Mouse (Mus musculus) hindbrain, embryonic 15.5 days (tissue): ENCODE results near the gene Atf7ip. TPM values are rescaled to one million over a fixed set of nuclear protein-coding genes. Genes with fewer than 3 reads are reported as not detected.

Experiments used
- ATAC-seq: fragments of 200-750 bp; cut with Nextera tagmentation; 2 replicates; pipeline ENCODE4 v1.8.0; 2017; ENCODE audit warnings: low read depth, moderate number of reproducible peaks, moderate TSS enrichment; ENCODE audit not compliant: low FRiP score
- H3K27ac ChIP-seq: fragments of 300-500 bp; sonication (generic); replicated peaks from 2 replicates; pipeline ENCODE4 v1.5.1; 2015; ENCODE audit warnings: mild to moderate bottlenecking, inconsistent platforms
- H3K27me3 ChIP-seq: fragments of 300-500 bp; sonication (generic); 2 replicates; pipeline ENCODE4 v1.6.1; 2015; ENCODE audit warnings: control low read depth, inconsistent platforms
- H3K36me3 ChIP-seq: fragments of 300-500 bp; sonication (generic); 2 replicates; pipeline ENCODE4 v1.6.1; 2015; ENCODE audit warnings: control low read depth, inconsistent platforms
- H3K4me1 ChIP-seq: fragments of 300-500 bp; sonication (generic); replicated peaks from 2 replicates; pipeline ENCODE4 v1.6.1; 2015; ENCODE audit warnings: control low read depth, inconsistent platforms
- H3K4me2 ChIP-seq: fragments of 300-500 bp; sonication (generic); 2 replicates; pipeline ENCODE4 v1.6.1; 2015; ENCODE audit warnings: moderate library complexity, mild to moderate bottlenecking, inconsistent platforms
- H3K4me3 ChIP-seq: fragments of 300-500 bp; sonication (generic); 2 replicates; pipeline ENCODE4 v1.5.1; 2015; ENCODE audit warnings: mild to moderate bottlenecking, inconsistent platforms
- H3K9ac ChIP-seq: fragments of 300-500 bp; sonication (generic); 2 replicates; pipeline ENCODE4 v1.6.1; 2015; ENCODE audit warnings: inconsistent platforms
- H3K9me3 ChIP-seq: fragments of 300-500 bp; sonication (generic); 2 replicates; pipeline ENCODE4 v1.6.1; 2016; ENCODE audit warnings: control low read depth, inconsistent platforms
- WGBS: fragments of 180-500 bp; shearing (Covaris S2); methylation state at CpG from one replicate; pipeline ENCODE4 v1.1.7; 2015; 5-methylcytosine and 5-hydroxymethylcytosine counted together
- polyA plus RNA-seq: library from polyadenylated mRNA; unstranded; fragments of >200 nt; fragmentation: Nextera tagmentation; extraction: Ambion mirVana; gene quantifications from 2 replicates; pipeline ENCODE4 v1.2.1, GENCODE M21; 2015

Gene Atf7ip
- polyA plus RNA-seq, 1 experiment from 2014 or later: 36.1 TPM

DNA sequence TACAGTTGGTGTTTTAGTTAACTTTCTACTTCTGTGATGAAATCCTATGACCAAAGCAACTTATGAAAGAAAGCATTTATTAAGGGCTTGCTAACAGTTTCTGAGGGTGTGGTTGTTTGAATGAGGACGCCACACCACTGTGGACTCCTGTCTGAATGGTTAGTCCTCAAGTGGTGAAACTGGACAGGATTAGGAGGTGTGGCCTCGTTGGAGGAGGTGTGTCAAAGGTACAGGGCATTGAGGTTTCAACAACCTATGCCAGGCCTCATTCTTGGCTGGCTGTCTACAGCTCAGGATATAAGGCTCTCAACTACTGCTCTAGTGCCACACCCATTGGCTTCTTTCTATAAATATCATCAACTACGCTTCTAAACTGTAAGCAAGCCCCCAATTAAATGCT lies 6.4 kb downstream of the Atf7ip start:
- H3K36me3 ChIP-seq: no peaks in the 10 kb centered on the region
- H3K4me2 ChIP-seq: no peak overlapping the region
- no peaks in the 10 kb centered on the region for H3K4me1 ChIP-seq
- H3K9ac ChIP-seq: no peak overlapping the region
- ATAC-seq: no peak
- WGBS: 88% methylated on average over 3 of the region's 3 CpGs
- no peaks in the 10 kb centered on the region for H3K27me3 ChIP-seq
- no peak overlapping the region for H3K27ac ChIP-seq
- H3K9me3 ChIP-seq: 0 out of 2 replicates have a peak, but pooled peaks cover 4% of the 10 kb centered on the region
- H3K4me3 ChIP-seq: no peak overlapping the region

DNA sequence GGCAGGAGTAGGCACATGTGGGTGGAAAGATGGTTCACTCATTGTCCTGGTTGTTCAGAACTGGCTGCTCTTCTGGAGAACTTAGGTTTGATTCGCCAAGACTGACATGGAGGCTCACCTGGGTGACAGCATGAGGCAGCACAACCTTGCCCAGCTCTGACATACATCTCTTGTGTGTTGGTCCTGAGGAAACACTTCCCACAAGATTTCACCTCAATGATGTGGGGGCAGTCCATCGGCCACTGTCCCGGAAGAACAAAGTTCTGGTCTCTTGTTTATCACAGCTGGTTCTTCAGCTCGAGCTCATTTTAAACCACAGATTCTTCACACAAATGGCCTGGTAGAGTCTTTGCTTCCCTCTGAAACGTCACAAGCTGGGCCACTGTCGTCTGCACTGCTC lies 10.7 kb downstream of the Atf7ip start:
- Histone ChIP-seq H3K27ac (no peak overlapping the region), H3K36me3 (no peaks in the 10 kb centered on the region), H3K9ac (no peak overlapping the region), H3K4me2 (no peak overlapping the region), H3K4me1 (peaks cover 8% of the 10 kb centered on the region), H3K9me3 (0 out of 2 replicates have a peak, but pooled peaks cover 4% of the 10 kb centered on the region), H3K4me3 (no peak overlapping the region), H3K27me3 (no peaks in the 10 kb centered on the region)
- 95% methylated on average over 6 of the region's 6 CpGs for WGBS
- ATAC-seq: no peak

DNA sequence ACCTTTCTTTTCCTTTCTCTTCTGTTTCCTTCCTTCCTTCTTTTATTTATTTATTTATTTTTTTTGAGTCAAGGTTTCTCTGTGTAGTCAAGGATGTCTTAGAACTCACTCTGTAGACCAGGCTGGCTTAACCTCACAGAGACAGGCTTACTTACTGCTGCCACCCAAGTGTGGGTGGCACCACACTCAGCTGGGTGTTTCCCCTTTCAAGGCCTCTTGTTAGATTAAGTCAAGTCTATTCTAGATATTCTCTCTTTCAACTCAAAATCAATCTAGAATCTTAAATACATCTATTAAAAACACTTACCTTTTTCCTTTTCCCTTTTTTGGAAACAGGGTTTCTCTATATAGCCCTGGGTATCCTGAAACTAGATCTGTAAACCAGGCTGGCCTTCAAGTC lies 11.3 kb downstream of the Atf7ip start:
- no peak overlapping the region for H3K4me3 ChIP-seq

DNA sequence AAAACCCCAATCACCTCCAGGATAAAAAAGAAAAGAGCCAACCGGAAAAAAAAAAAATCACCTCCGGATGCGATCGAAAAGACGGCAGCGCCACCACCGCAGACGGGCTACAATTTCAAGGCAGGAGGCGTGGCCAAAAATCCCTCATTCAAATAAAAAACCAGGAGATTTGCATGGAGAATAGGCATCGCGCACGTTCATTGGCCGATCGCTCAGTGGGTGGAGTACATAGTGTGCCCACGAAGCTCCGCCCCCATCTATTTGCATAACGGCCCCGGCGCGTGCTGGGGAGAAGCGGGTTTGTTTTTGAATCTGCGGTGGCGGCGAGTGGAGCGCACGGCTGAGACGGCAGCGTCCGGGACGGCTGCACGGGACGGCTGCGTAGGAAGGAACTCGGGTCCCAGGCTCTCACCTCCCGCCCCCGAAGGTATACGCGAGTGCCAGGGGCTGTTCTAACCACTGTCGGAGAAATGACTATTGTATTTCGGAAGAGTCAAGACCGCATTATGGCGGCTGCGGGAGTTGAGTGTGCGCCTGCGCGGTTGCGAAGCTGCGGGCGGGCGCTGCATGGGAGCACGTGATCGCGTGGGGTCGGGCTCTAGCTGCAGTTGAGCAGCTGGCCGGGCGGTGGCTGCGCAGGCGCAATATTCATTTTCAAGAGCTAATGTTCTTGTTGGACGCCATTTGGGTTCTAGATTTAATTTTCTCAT lies 12.7 kb downstream of the Atf7ip start:
- 0 out of 2 replicates have a peak, but pooled peaks cover 4% of the 10 kb centered on the region for H3K9me3 ChIP-seq
- H3K27me3 ChIP-seq: no peaks in the 10 kb centered on the region
- peak overlapping the region; percentile 51 for H3K4me3 ChIP-seq
- H3K36me3 ChIP-seq: 0 out of 2 replicates have a peak, but pooled peaks cover 4% of the 10 kb centered on the region
- peak; percentile 98 for ATAC-seq
- peaks cover 10% of the 10 kb centered on the region for H3K4me1 ChIP-seq
- H3K9ac ChIP-seq: peak overlapping the region; percentile 59
- under 1% methylated on average over 59 of the region's 59 CpGs for WGBS
- H3K4me2 ChIP-seq: peak overlapping the region; percentile 50
- H3K27ac ChIP-seq: peak overlapping the region; percentile 96

More for the DNA sequence above, 11.3 kb downstream of the Atf7ip start:
- H3K27ac ChIP-seq: no peak overlapping the region
- H3K9ac ChIP-seq: no peak overlapping the region
- H3K9me3 ChIP-seq: 0 out of 2 replicates have a peak, but pooled peaks cover 4% of the 10 kb centered on the region
- H3K27me3 ChIP-seq: no peaks in the 10 kb centered on the region
- H3K4me1 ChIP-seq: peaks cover 10% of the 10 kb centered on the region
- no peaks in the 10 kb centered on the region for H3K36me3 ChIP-seq
- ATAC-seq: no peak
- H3K4me2 ChIP-seq: no peak overlapping the region

DNA sequence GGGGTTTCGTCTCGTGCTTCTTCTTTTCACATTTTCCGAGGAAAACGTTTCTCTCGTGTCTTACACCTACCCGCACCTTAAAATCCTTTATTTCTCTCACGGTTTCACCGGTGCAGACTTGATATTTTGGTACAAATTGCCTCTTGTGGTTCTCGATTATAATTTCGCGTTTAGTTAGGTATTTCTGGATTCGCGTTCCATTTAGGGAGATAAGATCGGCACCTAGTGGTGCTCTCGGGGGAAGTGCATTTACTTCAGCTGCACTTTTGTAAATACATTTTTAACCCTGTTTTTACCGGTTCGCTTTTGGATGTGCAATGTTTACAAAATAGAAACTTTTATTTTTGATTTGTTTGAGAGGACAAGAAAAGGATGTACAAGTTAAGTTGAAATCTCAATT lies 13.3 kb downstream of the Atf7ip start:
- 3% methylated on average over 17 of the region's 17 CpGs for WGBS
- Histone ChIP-seq H3K9ac (peak overlapping the region; percentile 31; the same call in 1 of the 2 replicates), H3K4me2 (peak overlapping the region; percentile 50), H3K4me3 (peak overlapping the region; percentile 51), H3K27me3 (no peaks in the 10 kb centered on the region), H3K27ac (peak overlapping the region; percentile 96), H3K4me1 (peaks cover 10% of the 10 kb centered on the region), H3K36me3 (0 out of 2 replicates have a peak, but pooled peaks cover 4% of the 10 kb centered on the region), H3K9me3 (0 out of 2 replicates have a peak, but pooled peaks cover 3% of the 10 kb centered on the region)
- no peak for ATAC-seq

DNA sequence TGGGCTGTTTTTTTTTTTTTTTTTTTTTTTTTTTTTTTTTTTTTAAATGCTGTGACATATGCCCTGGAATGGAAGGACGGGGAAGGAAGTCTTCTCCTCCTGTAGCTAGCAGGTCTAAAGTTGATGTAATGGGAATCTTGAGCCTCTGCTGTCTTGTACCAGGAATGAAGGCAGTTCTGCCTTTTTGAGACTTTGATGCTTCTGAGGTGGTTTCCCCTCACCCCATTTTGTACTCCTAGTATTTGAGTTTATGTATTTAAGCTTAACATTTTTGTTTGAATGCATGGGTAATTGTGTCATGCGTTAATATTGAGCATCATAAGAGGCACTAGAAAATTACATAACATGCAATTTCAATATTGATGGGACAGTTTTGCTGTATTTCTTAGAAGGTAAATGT lies 14.4 kb downstream of the Atf7ip start:
- WGBS: 66% methylated on average over 2 of the region's 2 CpGs
- Histone ChIP-seq H3K4me2 (peak overlapping the region; percentile 45), H3K4me1 (peaks cover 10% of the 10 kb centered on the region), H3K27ac (no peak overlapping the region), H3K4me3 (0 out of 2 replicates have a peak overlapping the region, but pooled peaks have one; percentile 13), H3K9ac (no peak overlapping the region), H3K9me3 (no peaks in the 10 kb centered on the region), H3K36me3 (0 out of 2 replicates have a peak, but pooled peaks cover 8% of the 10 kb centered on the region), H3K27me3 (no peaks in the 10 kb centered on the region)
- no peak for ATAC-seq

DNA sequence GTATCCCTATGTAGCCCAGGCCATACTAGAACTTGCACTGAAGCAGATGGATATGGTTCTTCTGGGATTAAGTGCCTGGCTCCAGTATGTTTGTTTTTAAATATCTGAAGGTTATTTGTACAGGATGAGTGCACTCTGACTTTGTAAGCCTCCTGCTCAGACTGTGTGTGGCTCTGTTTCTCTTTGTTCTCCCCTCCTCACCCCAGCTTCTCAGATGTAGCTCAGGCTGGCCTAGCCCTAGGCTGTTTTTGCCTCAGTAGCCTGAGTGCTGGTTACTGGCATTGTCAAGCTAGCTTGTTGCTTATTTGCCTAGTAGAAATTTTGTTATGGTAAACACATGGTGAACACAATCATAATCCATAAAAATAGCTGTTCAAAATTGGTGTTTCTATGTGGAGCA lies 15.7 kb downstream of the Atf7ip start:
- Histone ChIP-seq H3K4me3 (no peak overlapping the region), H3K27ac (no peak overlapping the region), H3K9ac (no peak overlapping the region), H3K4me2 (no peak overlapping the region), H3K9me3 (no peaks in the 10 kb centered on the region), H3K4me1 (peaks cover 10% of the 10 kb centered on the region), H3K27me3 (no peaks in the 10 kb centered on the region), H3K36me3 (0 out of 2 replicates have a peak, but pooled peaks cover 8% of the 10 kb centered on the region)
- ATAC-seq: no peak

DNA sequence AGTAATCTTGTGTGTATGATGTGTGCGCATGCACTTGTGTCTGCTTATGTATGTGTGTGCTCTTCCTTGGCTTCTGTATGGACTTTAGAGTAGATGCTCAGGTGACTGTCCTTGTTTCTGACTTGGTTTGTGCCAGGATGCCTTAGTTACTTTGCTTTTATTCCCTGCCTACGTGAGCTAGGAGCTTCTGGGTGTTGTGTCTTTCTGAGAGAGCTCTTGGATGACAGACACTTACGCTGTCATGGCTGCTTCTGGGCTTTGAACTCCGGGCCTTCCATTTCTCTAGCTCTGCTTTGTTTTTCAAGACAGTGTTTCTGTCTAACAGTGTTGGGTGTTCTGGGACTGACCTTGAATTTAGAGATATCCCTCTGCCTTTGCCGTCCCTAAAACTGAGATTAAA lies 16.7 kb downstream of the Atf7ip start:
- no peak overlapping the region for H3K4me2 ChIP-seq
- 93% methylated on average over 5 of the region's 5 CpGs for WGBS
- no peak for ATAC-seq
- no peak overlapping the region for H3K4me3 ChIP-seq
- H3K9me3 ChIP-seq: no peaks in the 10 kb centered on the region
- peaks cover 10% of the 10 kb centered on the region for H3K4me1 ChIP-seq
- H3K9ac ChIP-seq: no peak overlapping the region
- H3K27me3 ChIP-seq: no peaks in the 10 kb centered on the region
- H3K27ac ChIP-seq: no peak overlapping the region
- H3K36me3 ChIP-seq: 0 out of 2 replicates have a peak, but pooled peaks cover 8% of the 10 kb centered on the region

DNA sequence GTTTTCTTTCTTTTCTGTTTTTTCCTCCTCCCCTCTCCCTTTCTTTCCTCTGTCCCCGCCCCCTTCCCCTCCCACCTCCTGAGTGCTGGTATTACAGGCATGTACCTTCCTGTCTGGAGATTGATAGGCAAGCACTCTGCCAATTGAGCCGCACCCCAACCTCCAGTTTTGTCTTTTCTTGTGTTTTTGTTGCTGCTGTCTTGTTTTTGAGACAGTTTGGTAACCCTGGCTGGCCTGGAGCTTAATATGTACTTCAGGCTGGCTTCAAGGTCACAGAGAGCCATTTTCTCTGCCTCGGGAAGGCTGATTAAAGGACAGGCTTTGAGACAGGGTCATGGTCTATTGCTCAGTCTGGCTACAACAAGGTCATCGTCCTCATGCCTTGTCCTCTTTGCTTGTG lies 18.8 kb downstream of the Atf7ip start:
- Histone ChIP-seq H3K27ac (no peak overlapping the region), H3K4me3 (no peak overlapping the region), H3K4me1 (peaks cover 10% of the 10 kb centered on the region), H3K9me3 (no peaks in the 10 kb centered on the region), H3K9ac (no peak overlapping the region), H3K4me2 (no peak overlapping the region), H3K27me3 (no peaks in the 10 kb centered on the region), H3K36me3 (0 out of 2 replicates have a peak, but pooled peaks cover 8% of the 10 kb centered on the region)
- no peak for ATAC-seq
- 89% methylated on average over 4 of the region's 4 CpGs for WGBS

DNA sequence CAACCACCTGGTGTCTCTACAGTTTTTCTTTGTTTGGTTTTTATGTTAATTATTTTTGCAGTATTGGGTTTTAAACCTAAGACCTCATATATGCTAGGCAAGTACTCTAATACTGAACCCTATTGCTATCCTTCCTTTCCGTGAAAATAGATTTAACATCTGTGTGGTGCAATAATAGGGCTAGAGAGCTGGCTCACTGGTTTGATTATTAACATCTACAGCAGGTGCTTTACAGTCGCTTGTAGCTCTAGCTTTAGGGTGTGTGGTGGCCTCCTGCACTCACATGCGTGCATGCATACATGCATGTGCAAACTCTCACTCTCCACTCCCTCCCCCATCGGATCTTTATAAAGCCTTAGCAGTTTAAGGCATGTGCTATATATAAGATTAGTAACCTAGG lies 19.6 kb downstream of the Atf7ip start:
- ATAC-seq: no peak
- H3K27me3 ChIP-seq: no peaks in the 10 kb centered on the region
- H3K36me3 ChIP-seq: 0 out of 2 replicates have a peak, but pooled peaks cover 8% of the 10 kb centered on the region
- H3K27ac ChIP-seq: no peak overlapping the region
- no peak overlapping the region for H3K4me3 ChIP-seq
- no peaks in the 10 kb centered on the region for H3K9me3 ChIP-seq
- no peak overlapping the region for H3K9ac ChIP-seq
- no peak overlapping the region for H3K4me2 ChIP-seq
- whole genome bisulfite sequencing: 95% methylated on average over 4 of the region's 4 CpGs
- H3K4me1 ChIP-seq: peaks cover 8% of the 10 kb centered on the region

DNA sequence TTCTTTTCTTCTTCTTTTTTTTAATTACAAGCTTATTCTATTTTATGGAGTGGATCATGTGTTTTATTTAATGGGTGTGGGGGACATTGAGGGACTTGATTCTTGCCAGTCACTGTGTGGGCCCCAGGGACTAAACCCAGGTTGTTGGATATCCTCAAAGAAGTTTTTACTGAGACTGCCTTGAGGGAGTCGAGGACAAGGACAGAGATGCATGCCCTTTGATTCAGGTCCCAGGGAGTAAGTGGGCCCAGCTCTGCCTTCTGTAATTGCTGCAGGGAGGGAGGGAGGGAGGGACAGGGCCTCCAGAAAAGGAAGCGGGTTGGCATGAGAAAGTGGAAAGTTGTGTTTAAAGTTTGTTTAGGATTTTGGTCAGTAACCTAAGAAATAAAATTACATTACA lies 23.2 kb downstream of the Atf7ip start:
- no peak overlapping the region for H3K4me3 ChIP-seq
- ATAC-seq: no peak
- H3K27ac ChIP-seq: no peak overlapping the region
- no peak overlapping the region for H3K4me2 ChIP-seq
- H3K9ac ChIP-seq: no peak overlapping the region
- H3K9me3 ChIP-seq: no peaks in the 10 kb centered on the region
- 60% methylated on average over 2 of the region's 2 CpGs for WGBS
- H3K27me3 ChIP-seq: no peaks in the 10 kb centered on the region
- peaks cover 12% of the 10 kb centered on the region; the same call in 1 of the 2 replicates for H3K4me1 ChIP-seq
- H3K36me3 ChIP-seq: 0 out of 2 replicates have a peak, but pooled peaks cover 4% of the 10 kb centered on the region

DNA sequence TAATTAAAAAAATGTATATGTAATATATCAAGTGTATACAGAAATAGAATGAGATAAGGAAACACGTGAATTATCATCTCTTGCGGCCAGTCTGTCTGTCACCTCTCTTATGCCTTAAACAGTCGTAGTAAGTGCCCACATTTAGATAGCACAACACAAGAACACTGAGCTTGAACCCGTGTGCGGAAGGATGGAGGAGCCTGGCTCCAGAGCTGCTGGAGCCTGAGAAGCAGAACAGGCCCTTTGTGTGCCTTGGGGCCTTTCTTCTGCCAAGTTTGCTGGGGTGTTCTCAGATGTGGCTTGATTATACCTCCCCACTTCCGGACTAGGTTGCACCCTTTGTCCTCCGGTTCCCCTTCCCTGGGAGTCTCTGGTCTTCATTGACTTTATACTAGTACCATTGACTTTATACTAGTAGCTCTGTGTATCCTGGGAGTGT lies 25.8 kb downstream of the Atf7ip start:
- Histone ChIP-seq H3K4me2 (0 out of 2 replicates have a peak overlapping the region, but pooled peaks have one; percentile 21), H3K9ac (no peak overlapping the region), H3K27me3 (no peaks in the 10 kb centered on the region), H3K36me3 (no peaks in the 10 kb centered on the region), H3K27ac (peak overlapping the region; percentile 74), H3K9me3 (no peaks in the 10 kb centered on the region), H3K4me1 (peaks cover 29% of the 10 kb centered on the region), H3K4me3 (no peak overlapping the region)
- ATAC-seq: no peak
- WGBS: 51% methylated on average over 7 of the region's 7 CpGs
